In the genomic region with DNA sequence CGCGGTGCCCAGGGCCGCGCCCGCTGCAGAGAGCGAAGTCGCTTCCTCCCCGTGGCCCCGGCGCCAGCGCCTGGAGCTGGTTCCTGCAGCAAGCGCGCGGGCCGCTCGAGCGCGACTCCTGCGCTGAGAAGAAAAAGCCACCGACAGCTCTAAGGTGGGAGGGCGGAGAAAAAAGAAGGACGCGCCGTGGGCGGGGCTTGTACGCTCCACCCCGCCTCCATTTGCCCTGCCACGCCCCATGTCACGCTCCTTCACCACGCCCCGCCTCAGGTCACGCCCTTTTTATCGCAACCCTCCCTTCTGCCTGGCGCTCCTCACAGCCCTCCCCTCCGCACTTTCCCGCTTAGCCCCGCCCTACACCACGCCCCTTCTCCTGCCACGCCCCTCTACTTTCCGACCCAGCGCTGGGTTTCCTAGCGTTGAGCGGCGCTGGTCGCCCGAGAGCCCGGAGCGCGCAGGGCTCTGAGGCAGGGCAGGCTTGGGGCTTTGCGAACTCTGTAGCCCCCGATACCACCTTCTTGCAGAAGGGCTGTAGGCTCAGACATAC, we compare ENCODE assay signal across 8 mouse cellular contexts. TPM values are rescaled to one million over a fixed set of nuclear protein-coding genes. Genes with fewer than 3 reads are reported as not detected.
A peak's percentile ranks its signal among the peaks of the same experiment; 100 is the strongest.
DNase-seq lines count a peak whose midpoint lies in the region; ATAC-seq lines count a peak whose summit lies in the region.

A gene (minus strand): TSS at position 151 of the 547 bp plus-strand sequence.

- under 1% methylated on average over 50 of the region's 51 CpGs for WGBS in hindbrain, embryonic 15.5 days

- no peaks in the 10 kb centered on the region for H3K36me3 ChIP-seq in hindbrain, embryonic 15.5 days

- H3K27ac ChIP-seq in hindbrain, embryonic 15.5 days (replicated peaks): peak within 1 kb of the TSS; percentile 63

- H3K4me3 ChIP-seq in hindbrain, embryonic 15.5 days: peak within 1 kb of the TSS; percentile 71

- peaks cover 24% of the 10 kb centered on the region for H3K27me3 ChIP-seq in hindbrain, embryonic 15.5 days

- H3K4me1 ChIP-seq in hindbrain, embryonic 15.5 days (replicated peaks): peaks cover 29% of the 10 kb centered on the region

- peak; percentile 91 for ATAC-seq in hindbrain, embryonic 15.5 days (ENCODE audit: low FRiP score, low read depth)

- peak within 1 kb of the TSS; percentile 100 for H3K4me2 ChIP-seq in hindbrain, embryonic 15.5 days

- peak; percentile 95 for DNase-seq in R1 (ENCODE audit: low read depth, low spot score)
- DNase-seq in cerebellum, postnatal 25 days: peak; percentile 91 to 95
- DNase-seq in frontal cortex, postnatal 36 days (ENCODE audit: low spot score in 2 of 2): peak; percentile 94 to 96
- peak; percentile 94 for DNase-seq in left cerebral cortex, adult 11 months (ENCODE audit: low spot score)
- peak; percentile 97 to 99 for DNase-seq in lung, postnatal 4 days
- DNase-seq in retina, postnatal 7 days (ENCODE audit: low read depth, low spot score): peak; percentile 92
- DNase-seq in urinary bladder, adult 2 months (ENCODE audit: low spot score): peak; percentile 90

- H3K9me3 ChIP-seq in hindbrain, embryonic 15.5 days: no peaks in the 10 kb centered on the region

- peak within 1 kb of the TSS; percentile 71 for H3K9ac ChIP-seq in hindbrain, embryonic 15.5 days

RNA-seq across cellular contexts. Expression of the gene that starts here (rescaled TPM):
- 7.4 and 9.5 TPM in 2 replicates for polyA plus RNA-seq in hindbrain, embryonic 15.5 days (2015; fragmentation: Nextera tagmentation; extraction: Ambion mirVana)
- polyA plus RNA-seq in urinary bladder, adult 2 months (2012; rRNA removed): 21.0 and 21.7 TPM in 2 replicates

Comparison
In these comparisons a context has a peak if more than half of its experiments do, and no peak if none do; other contexts are left out.
1. Peak in every context shown above with its lines: DNase-seq, ATAC-seq, H3K4me3 ChIP-seq and H3K27ac ChIP-seq.